Mouse (Mus musculus) forebrain, postnatal 0 days (tissue): ENCODE results near the gene Hes2. TPM values are rescaled to one million over a fixed set of nuclear protein-coding genes. Genes with fewer than 3 reads are reported as not detected.
A peak's percentile ranks its signal among the peaks of the same experiment; 100 is the strongest.

Source experiments
- ATAC-seq: fragments of 200-750 bp; cut with Nextera tagmentation; 2 replicates; pipeline ENCODE4 v1.8.0; 2017; ENCODE audit warnings: mild to moderate bottlenecking, moderate library complexity
- DNase-seq: peaks from one replicate; pipeline ENCODE4 v3.0.0-alpha.2; 2015
- H3K27ac ChIP-seq: fragments of 300-500 bp; sonication (generic); 2 replicates; pipeline ENCODE4 v1.5.1; 2014; ENCODE audit warnings: low read depth, mild to moderate bottlenecking, antibody characterized with exemption, low read length, moderate library complexity, mixed read lengths
- H3K27me3 ChIP-seq: fragments of 300-500 bp; sonication (generic); 2 replicates; pipeline ENCODE4 v1.6.1; 2014; ENCODE audit warnings: mild to moderate bottlenecking, low read length, mixed read lengths; ENCODE audit not compliant: insufficient read depth
- H3K36me3 ChIP-seq: fragments of 300-500 bp; sonication (generic); 2 replicates; pipeline ENCODE4 v1.6.1; 2014; ENCODE audit warnings: mild to moderate bottlenecking, moderate library complexity; ENCODE audit not compliant: insufficient read depth
- H3K4me1 ChIP-seq: fragments of 300-500 bp; sonication (generic); 2 replicates; pipeline ENCODE4 v1.6.1; 2014; ENCODE audit warnings: antibody characterized with exemption; ENCODE audit not compliant: insufficient read depth
- H3K4me2 ChIP-seq: fragments of 300-500 bp; sonication (generic); 2 replicates; pipeline ENCODE4 v1.6.1; 2014; ENCODE audit warnings: low read depth, mild to moderate bottlenecking, moderate library complexity
- H3K4me3 ChIP-seq: fragments of 300-500 bp; sonication (generic); 2 replicates; pipeline ENCODE4 v1.5.1; 2014; ENCODE audit warnings: low read depth, low read length, mixed read lengths
- H3K9ac ChIP-seq: fragments of 300-500 bp; sonication (generic); 2 replicates; pipeline ENCODE4 v1.6.1; 2014; ENCODE audit warnings: mild to moderate bottlenecking
- H3K9me3 ChIP-seq: fragments of 300-500 bp; sonication (generic); 2 replicates; pipeline ENCODE4 v1.6.1; 2016; ENCODE audit warnings: low read length
- CTCF ChIP-seq: sonication (generic); IDR thresholded peaks from 2 replicates; pipeline ENCODE4 v1.5.1; 2016; ENCODE audit warnings: antibody characterized with exemption, control low read depth, low read depth
- WGBS: fragments of 180-500 bp; shearing (Covaris S2); extraction: QIAGEN DNeasy Blood & Tissue Kit; methylation state at CpG from one replicate; pipeline ENCODE4 v1.1.7; 2014; 5-methylcytosine and 5-hydroxymethylcytosine counted together
- polyA plus RNA-seq: library from polyadenylated mRNA; unstranded; fragments of >200 nt; fragmentation: Nextera tagmentation; extraction: Ambion mirVana; gene quantifications from 2 replicates; pipeline ENCODE4 v1.2.1, GENCODE M21; 2015
- total RNA-seq: library from RNA; depleted of rRNA; stranded (reverse); fragments of >200 nt; gene quantifications from 2 replicates; pipeline ENCODE4 v1.2.3, GENCODE M21; 2014

Gene Hes2
- total and polyA plus RNA-seq, 2 experiments from 2014 or later: not detected

DNA sequence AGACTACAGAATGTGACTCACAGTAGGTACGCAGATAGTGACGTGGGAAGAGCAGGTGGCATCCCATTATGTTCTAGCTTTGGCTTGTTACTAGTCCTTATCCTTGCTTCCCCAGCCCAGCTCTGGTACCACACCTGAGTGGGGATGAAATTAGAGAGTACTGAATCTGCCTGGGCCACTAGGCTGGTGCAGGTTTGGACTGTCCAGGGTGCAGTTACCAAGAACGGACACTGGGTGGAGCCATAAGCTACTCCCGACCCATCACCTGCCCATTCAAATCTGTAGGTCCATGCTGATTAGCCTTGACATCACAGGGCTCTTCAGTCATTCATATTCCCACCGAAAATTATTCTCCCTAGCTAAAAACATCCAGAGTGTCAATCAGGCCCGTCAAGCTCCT is 18.2 kb upstream of the Hes2 start:
- peaks cover 5% of the 10 kb centered on the region; the same call in 1 of the 2 replicates for H3K27me3 ChIP-seq
- no peaks in the 10 kb centered on the region for H3K36me3 ChIP-seq
- peak; percentile 43 for DNase-seq
- no peak overlapping the region for H3K4me3 ChIP-seq
- TF ChIP-seq CTCF: peak; percentile 68
- H3K4me2 ChIP-seq: no peak overlapping the region
- no peak for ATAC-seq
- H3K9ac ChIP-seq: no peak overlapping the region
- no peaks in the 10 kb centered on the region for H3K9me3 ChIP-seq
- no peak overlapping the region for H3K27ac ChIP-seq
- peaks cover 8% of the 10 kb centered on the region for H3K4me1 ChIP-seq
- WGBS: 30% methylated on average over 6 of the region's 6 CpGs

DNA sequence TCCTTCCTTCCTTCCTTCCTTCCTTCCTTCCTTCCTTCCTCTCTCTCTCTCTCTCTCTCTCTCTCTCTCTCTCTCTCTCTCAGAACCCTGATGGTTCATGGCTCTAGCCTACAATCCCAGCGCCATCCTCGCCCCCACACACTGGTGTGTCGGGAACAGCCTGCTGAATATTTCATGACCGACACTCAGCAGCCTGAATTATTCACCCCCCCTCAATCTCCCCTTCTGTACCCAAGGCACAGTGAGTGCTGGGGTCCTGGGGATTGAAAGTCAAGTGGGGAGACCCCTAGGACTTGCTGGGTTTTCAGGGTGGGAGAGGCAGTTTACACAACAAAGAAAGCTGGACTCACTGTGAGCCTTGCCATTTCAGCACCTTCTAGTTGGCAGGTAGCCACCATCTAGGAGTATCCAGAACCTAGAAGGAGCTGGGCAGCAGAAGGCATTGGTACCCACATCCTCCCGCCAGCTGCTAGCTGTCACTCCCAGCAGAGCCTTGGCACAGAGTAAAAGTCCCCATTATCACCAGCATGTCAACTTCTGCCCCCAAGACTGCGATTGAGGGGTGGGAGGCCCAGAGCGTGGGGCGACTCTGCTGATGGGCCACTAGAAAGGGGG is 17.0 kb upstream of the Hes2 start:
- DNase-seq (no peak), ATAC-seq (no peak)
- no peaks in the 10 kb centered on the region for H3K36me3 ChIP-seq
- H3K9me3 ChIP-seq: no peaks in the 10 kb centered on the region
- H3K27ac ChIP-seq: no peak overlapping the region
- H3K4me1 ChIP-seq: peaks cover 8% of the 10 kb centered on the region
- H3K27me3 ChIP-seq: peaks cover 5% of the 10 kb centered on the region; the same call in 1 of the 2 replicates
- H3K4me3 ChIP-seq: no peak overlapping the region
- TF ChIP-seq CTCF: no peak
- no peak overlapping the region for H3K4me2 ChIP-seq
- no peak overlapping the region for H3K9ac ChIP-seq
- WGBS: 40% methylated on average over 8 of the region's 8 CpGs

GRCm38 (mm10) chr4:152143632-152144031 is 15.0 kb upstream of the Hes2 start:
- H3K4me3 ChIP-seq: no peak overlapping the region
- peaks cover 5% of the 10 kb centered on the region; the same call in 1 of the 2 replicates for H3K27me3 ChIP-seq
- no peak overlapping the region for H3K9ac ChIP-seq
- DNase-seq: no peak
- H3K36me3 ChIP-seq: no peaks in the 10 kb centered on the region
- no peaks in the 10 kb centered on the region for H3K9me3 ChIP-seq
- H3K4me2 ChIP-seq: no peak overlapping the region
- H3K27ac ChIP-seq: no peak overlapping the region
- no peak for TF ChIP-seq CTCF
- ATAC-seq: no peak
- WGBS: 39% methylated on average over 1 of the region's 1 CpGs
- peaks cover 4% of the 10 kb centered on the region for H3K4me1 ChIP-seq

DNA sequence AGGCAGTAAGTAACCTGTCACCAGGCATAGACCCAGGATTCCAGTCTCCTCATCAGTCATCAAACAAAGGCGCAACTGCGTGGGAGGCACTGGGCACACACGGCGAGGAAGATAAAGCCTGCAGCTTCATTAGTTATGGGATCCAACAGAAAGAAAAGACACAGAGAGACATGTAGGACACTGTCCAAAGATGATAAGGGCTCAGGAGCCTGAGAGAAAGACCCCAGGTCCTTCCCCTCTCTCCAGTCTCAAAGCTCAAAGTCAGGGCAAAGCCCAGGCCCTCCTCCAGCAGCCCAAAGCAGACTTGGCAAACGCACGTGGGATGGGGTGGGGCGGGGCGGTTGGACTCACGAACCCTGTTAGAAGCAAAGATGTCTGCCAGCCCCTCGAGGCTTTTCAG is 13.2 kb upstream of the Hes2 start:
- no peak for TF ChIP-seq CTCF
- no peaks in the 10 kb centered on the region for H3K9me3 ChIP-seq
- no peak overlapping the region for H3K9ac ChIP-seq
- H3K27ac ChIP-seq: no peak overlapping the region
- ATAC-seq (no peak), DNase-seq (no peak)
- WGBS: 75% methylated on average over 10 of the region's 10 CpGs
- no peaks in the 10 kb centered on the region for H3K4me1 ChIP-seq
- H3K27me3 ChIP-seq: peaks cover 7% of the 10 kb centered on the region
- H3K36me3 ChIP-seq: no peaks in the 10 kb centered on the region
- no peak overlapping the region for H3K4me3 ChIP-seq
- H3K4me2 ChIP-seq: no peak overlapping the region

DNA sequence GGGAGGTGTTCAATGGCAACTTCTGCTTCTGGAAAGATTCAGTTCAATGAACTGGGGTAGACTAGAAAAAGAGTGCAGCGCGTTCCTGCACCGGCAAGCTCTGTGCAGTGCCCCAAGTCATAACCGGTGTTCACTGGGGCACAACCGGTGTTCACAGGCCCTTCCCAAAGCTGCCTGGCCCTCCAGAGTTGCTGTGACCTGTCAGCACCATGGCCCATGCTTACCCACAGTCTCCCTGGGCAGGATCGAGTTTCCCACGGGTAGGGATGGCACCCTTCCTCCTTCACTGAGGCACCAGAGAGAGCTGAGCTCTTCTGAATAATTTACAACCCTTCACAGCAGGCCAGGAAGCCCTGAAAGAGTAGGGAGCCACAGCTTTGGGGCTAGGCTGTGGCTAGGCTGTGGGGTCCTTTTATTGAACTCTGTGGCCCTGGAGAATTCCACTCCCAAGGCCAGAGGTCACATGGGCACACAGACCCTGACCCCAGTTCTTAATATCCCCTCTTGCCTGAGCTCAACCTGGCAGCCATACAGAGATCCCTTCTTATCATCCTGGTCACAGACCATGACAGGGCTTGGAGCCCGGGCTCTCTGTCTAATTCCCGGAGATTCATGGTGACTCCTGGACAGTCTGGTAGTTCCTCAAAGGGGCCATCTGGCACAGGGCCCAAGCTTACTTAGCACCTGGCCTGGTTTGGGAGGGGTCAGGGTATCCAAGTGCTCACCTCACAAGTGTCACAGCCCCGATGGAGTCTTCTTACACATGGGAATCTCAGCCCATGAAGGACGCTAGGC is 12.4 kb upstream of the Hes2 start:
- Histone ChIP-seq H3K27me3 (peaks cover 13% of the 10 kb centered on the region), H3K4me3 (no peak overlapping the region), H3K4me1 (no peaks in the 10 kb centered on the region), H3K36me3 (no peaks in the 10 kb centered on the region), H3K4me2 (no peak overlapping the region), H3K9ac (no peak overlapping the region), H3K27ac (no peak overlapping the region), H3K9me3 (no peaks in the 10 kb centered on the region)
- ATAC-seq (no peak), DNase-seq (no peak)
- no peak for TF ChIP-seq CTCF
- WGBS: 71% methylated on average over 11 of the region's 11 CpGs

DNA sequence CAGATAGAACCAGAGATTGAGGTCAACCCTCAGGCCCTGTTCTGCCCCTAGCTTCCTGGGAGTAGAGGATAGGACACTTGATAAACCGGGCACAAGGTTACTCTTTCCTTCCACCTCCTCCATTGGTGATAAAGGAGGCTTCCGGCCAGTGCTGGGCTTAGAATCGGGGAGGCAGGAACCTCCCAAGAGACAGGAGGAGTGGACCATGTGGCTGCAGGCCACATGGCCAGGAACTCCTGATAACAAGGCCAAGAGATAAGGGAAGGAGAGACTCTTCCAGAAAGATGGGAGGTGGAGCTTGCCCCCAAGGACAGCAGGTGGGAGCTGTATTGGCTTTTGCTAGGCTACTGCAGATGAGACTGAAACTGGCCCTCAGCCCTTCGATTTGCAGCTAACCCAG is 8.1 kb upstream of the Hes2 start:
- DNase-seq (no peak), ATAC-seq (no peak)
- H3K4me1 ChIP-seq: no peaks in the 10 kb centered on the region
- TF ChIP-seq CTCF: no peak
- H3K4me2 ChIP-seq: no peak overlapping the region
- H3K36me3 ChIP-seq: no peaks in the 10 kb centered on the region
- H3K4me3 ChIP-seq: no peak overlapping the region
- no peaks in the 10 kb centered on the region for H3K9me3 ChIP-seq
- H3K27me3 ChIP-seq: peaks cover 47% of the 10 kb centered on the region
- WGBS: 78% methylated on average over 4 of the region's 4 CpGs
- H3K27ac ChIP-seq: no peak overlapping the region
- no peak overlapping the region for H3K9ac ChIP-seq

DNA sequence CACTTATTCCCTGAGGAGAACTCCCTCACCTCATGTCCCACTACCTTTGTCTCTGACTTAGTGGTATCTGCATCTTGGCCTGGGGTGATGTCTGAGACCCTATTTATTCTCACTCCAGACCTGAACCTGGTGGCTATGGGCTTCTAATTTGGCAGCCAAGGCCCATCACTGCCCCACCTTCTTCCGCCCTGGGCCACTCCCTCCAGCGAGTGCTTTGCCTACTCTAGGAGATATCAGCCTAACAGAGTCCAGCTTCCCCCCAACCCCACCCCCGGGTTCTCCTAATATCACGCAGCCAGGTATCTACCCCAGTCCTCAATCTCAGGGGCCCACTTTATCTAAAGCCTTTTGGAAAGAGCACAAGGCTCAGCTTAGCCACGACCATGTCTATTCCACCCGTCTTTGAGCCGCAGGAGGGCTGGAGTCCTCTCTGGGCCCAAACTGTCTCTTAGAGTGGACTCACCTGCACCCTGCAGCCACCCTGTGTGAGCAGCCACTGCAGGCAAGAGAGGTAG is 7.2 kb upstream of the Hes2 start:
- TF ChIP-seq CTCF: no peak
- H3K9me3 ChIP-seq: no peaks in the 10 kb centered on the region
- H3K9ac ChIP-seq: no peak overlapping the region
- H3K36me3 ChIP-seq: no peaks in the 10 kb centered on the region
- H3K4me1 ChIP-seq: no peaks in the 10 kb centered on the region
- peaks cover 48% of the 10 kb centered on the region for H3K27me3 ChIP-seq
- 15% methylated on average over 7 of the region's 7 CpGs for WGBS
- ATAC-seq (no peak), DNase-seq (no peak)
- H3K4me3 ChIP-seq: no peak overlapping the region
- H3K4me2 ChIP-seq: peak overlapping the region; percentile 27
- no peak overlapping the region for H3K27ac ChIP-seq
